Mouse (Mus musculus) MEL (cell line): Measurements from ENCODE around the gene Cspg4. TPM values are rescaled to one million over a fixed set of nuclear protein-coding genes. Genes with fewer than 3 reads are reported as not detected.

ENCODE experiments used
- DNase-seq: peaks from one replicate; pipeline ENCODE4 v3.0.0; 2011; ENCODE audit warnings: low read depth, low spot score
- H3K27ac ChIP-seq: 2 replicates; pipeline ENCODE4 v1.5.1; 2012; ENCODE audit warnings: low read depth, mild to moderate bottlenecking, control low read depth, low read length, moderate library complexity; ENCODE audit not compliant: control insufficient read depth
- H3K27me3 ChIP-seq, 2 experiments: fragments of 150-350 bp in 1 of 2; sonication (generic) in 1 of 2; 2 replicates each; pipeline ENCODE4 v1.6.1; 2012; ENCODE audit warnings: low read length in 2 of 2, mild to moderate bottlenecking in 2 of 2, improper control_type of control experiment in 1 of 2, moderate library complexity in 1 of 2; ENCODE audit not compliant: insufficient read depth in 2 of 2, control insufficient read depth in 1 of 2
- H3K36me3 ChIP-seq, 2 experiments: 2 replicates each; pipeline ENCODE4 v1.6.1; 2012 to 2014; ENCODE audit warnings: low read length in 2 of 2, improper control_type of control experiment in 1 of 2, inconsistent platforms in 1 of 2, mild to moderate bottlenecking in 1 of 2; ENCODE audit not compliant: insufficient read depth in 2 of 2, control insufficient read depth in 1 of 2
- H3K4me1 ChIP-seq, 2 experiments: fragments of 150-350 bp in 1 of 2; sonication (generic) in 1 of 2; 2 replicates each; pipeline ENCODE4 v1.6.1; 2012; ENCODE audit warnings: low read length in 2 of 2, improper control_type of control experiment in 1 of 2, mild to moderate bottlenecking in 1 of 2; ENCODE audit not compliant: insufficient read depth in 2 of 2, control insufficient read depth in 1 of 2
- H3K4me3 ChIP-seq, 2 experiments: fragments of 150-350 bp in 1 of 2; sonication (generic) in 1 of 2; 2 replicates each; pipeline ENCODE4 v1.5.1; 2012; ENCODE audit warnings: low read depth in 2 of 2, low read length in 2 of 2, mild to moderate bottlenecking in 2 of 2, moderate library complexity in 2 of 2, control low read depth in 1 of 2, improper control_type of control experiment in 1 of 2; ENCODE audit not compliant: control insufficient read depth in 1 of 2, insufficient read depth in 1 of 2
- H3K79me2 ChIP-seq: 2 replicates; pipeline ENCODE4 v1.6.1; 2012; ENCODE audit warnings: mild to moderate bottlenecking, low read length, moderate library complexity; ENCODE audit not compliant: control insufficient read depth, poor library complexity, insufficient read depth
- H3K9ac ChIP-seq: 2 replicates; pipeline ENCODE4 v1.6.1; 2012; ENCODE audit warnings: low read depth, mild to moderate bottlenecking, control low read depth, low read length, moderate library complexity; ENCODE audit not compliant: control insufficient read depth, poor library complexity, severe bottlenecking
- H3K9me3 ChIP-seq: fragments of 150-350 bp; sonication (generic); replicated peaks from 2 replicates; pipeline ENCODE4 v1.6.1; 2012; ENCODE audit warnings: mild to moderate bottlenecking, low read length, improper control_type of control experiment, moderate library complexity; ENCODE audit not compliant: insufficient read depth
- BHLHE40 ChIP-seq: IDR thresholded peaks from 2 replicates; pipeline ENCODE4 v1.6.1; 2012; ENCODE audit warnings: low read depth, mild to moderate bottlenecking, inconsistent platforms, low read length, improper control_type of control experiment, borderline replicate concordance
- CHD2 ChIP-seq: IDR thresholded peaks from 2 replicates; pipeline ENCODE4 v1.6.1; 2011; ENCODE audit warnings: low read length, improper control_type of control experiment
- CTCF ChIP-seq, 3 experiments: IDR thresholded peaks in 2 of 3; conservative IDR thresholded peaks in 1 of 3; 2 replicates each; pipeline ENCODE4 v1.5.1; 2011 to 2012; ENCODE audit warnings: low read length in 3 of 3, low read depth in 2 of 3, mild to moderate bottlenecking in 2 of 3, improper control_type of control experiment in 1 of 3, inconsistent platforms in 1 of 3, mixed read lengths in 1 of 3, moderate library complexity in 1 of 3; ENCODE audit not compliant: control insufficient read depth in 1 of 3, insufficient read depth in 1 of 3, poor library complexity in 1 of 3, severe bottlenecking in 1 of 3
- E2F4 ChIP-seq: IDR thresholded peaks from 2 replicates; pipeline ENCODE4 v1.6.1; 2011; ENCODE audit warnings: low read depth, low read length, improper control_type of control experiment, borderline replicate concordance
- HCFC1 ChIP-seq: IDR thresholded peaks from 2 replicates; pipeline ENCODE4 v1.6.1; 2012; ENCODE audit warnings: low read depth, mild to moderate bottlenecking, inconsistent platforms, low read length, improper control_type of control experiment, moderate library complexity
- JUND ChIP-seq: IDR thresholded peaks from 2 replicates; pipeline ENCODE4 v1.6.1; 2011; ENCODE audit warnings: low read depth, mild to moderate bottlenecking, improper control_type of control experiment, low read length
- KAT2A ChIP-seq: conservative IDR thresholded peaks from 2 replicates; pipeline ENCODE4 v1.6.1; 2012; ENCODE audit warnings: low read depth, low read length, improper control_type of control experiment, inconsistent platforms
- MAZ ChIP-seq: IDR thresholded peaks from 2 replicates; pipeline ENCODE4 v1.6.1; 2012; ENCODE audit warnings: low read depth, mild to moderate bottlenecking, inconsistent platforms, low read length, improper control_type of control experiment
- MYC ChIP-seq: IDR thresholded peaks from 2 replicates; pipeline ENCODE4 v1.6.1; 2011; ENCODE audit warnings: low read depth, mild to moderate bottlenecking, low read length, improper control_type of control experiment, moderate library complexity
- NELFE ChIP-seq: IDR thresholded peaks from 2 replicates; pipeline ENCODE4 v1.6.1; 2011; ENCODE audit warnings: low read depth, low read length, improper control_type of control experiment
- POLR2A ChIP-seq, 2 experiments: IDR thresholded peaks; 2 replicates each; pipeline ENCODE4 v1.6.1; 2011 to 2012; ENCODE audit warnings: low read length in 2 of 2, mild to moderate bottlenecking in 2 of 2, control low read depth in 1 of 2, improper control_type of control experiment in 1 of 2, low read depth in 1 of 2, moderate library complexity in 1 of 2; ENCODE audit not compliant: control insufficient read depth in 1 of 2, insufficient read depth in 1 of 2, poor library complexity in 1 of 2
- POLR2AphosphoS5 ChIP-seq: IDR thresholded peaks from 2 replicates; pipeline ENCODE4 v1.6.1; 2012; ENCODE audit warnings: low read depth, borderline replicate concordance, mild to moderate bottlenecking, inconsistent platforms, low read length, moderate library complexity, mixed read lengths
- RAD21 ChIP-seq: IDR thresholded peaks from 2 replicates; pipeline ENCODE4 v1.6.1; 2011; ENCODE audit warnings: mild to moderate bottlenecking, low read depth, low read length, improper control_type of control experiment
- RCOR1 ChIP-seq: IDR thresholded peaks from 2 replicates; pipeline ENCODE4 v1.6.1; 2012; ENCODE audit warnings: low read depth, mild to moderate bottlenecking, inconsistent platforms, low read length, improper control_type of control experiment
- SIN3A ChIP-seq: IDR thresholded peaks from 2 replicates; pipeline ENCODE4 v1.6.1; 2012; ENCODE audit warnings: low read length, improper control_type of control experiment, inconsistent platforms
- TAL1 ChIP-seq: IDR thresholded peaks from 2 replicates; pipeline ENCODE4 v1.6.1; 2012; ENCODE audit warnings: mild to moderate bottlenecking, inconsistent platforms, low read length, moderate library complexity, mixed read lengths
- TBP ChIP-seq: IDR thresholded peaks from 2 replicates; pipeline ENCODE4 v1.8.0; 2011; ENCODE audit warnings: low read depth, low read length, improper control_type of control experiment
- UBTF ChIP-seq: IDR thresholded peaks from 2 replicates; pipeline ENCODE4 v1.6.1; 2012; ENCODE audit warnings: low read depth, mild to moderate bottlenecking, inconsistent platforms, low read length, improper control_type of control experiment, moderate library complexity, borderline replicate concordance; ENCODE audit not compliant: insufficient read depth
- USF2 ChIP-seq, 2 experiments: IDR thresholded peaks; 2 replicates each; pipeline ENCODE4 v1.6.1; 2011 to 2012; ENCODE audit warnings: improper control_type of control experiment in 2 of 2, low read length in 2 of 2, borderline replicate concordance in 1 of 2, inconsistent platforms in 1 of 2, low read depth in 1 of 2, mild to moderate bottlenecking in 1 of 2; ENCODE audit not compliant: insufficient read depth in 1 of 2
- ZC3H11A ChIP-seq: IDR thresholded peaks from 2 replicates; pipeline ENCODE4 v1.6.1; 2012; ENCODE audit warnings: low read depth, mild to moderate bottlenecking, inconsistent platforms, low read length, improper control_type of control experiment
- ZKSCAN1 ChIP-seq: IDR thresholded peaks from 2 replicates; pipeline ENCODE4 v1.6.1; 2012; ENCODE audit warnings: low read depth, mild to moderate bottlenecking, inconsistent platforms, low read length, improper control_type of control experiment, moderate library complexity
- ZMIZ1 ChIP-seq: IDR thresholded peaks from 2 replicates; pipeline ENCODE4 v1.6.1; 2012; ENCODE audit warnings: low read depth, mild to moderate bottlenecking, inconsistent platforms, low read length, improper control_type of control experiment, moderate library complexity
- polyA plus RNA-seq, 2 experiments: library from polyadenylated mRNA; stranded (reverse) in 1 of 2; unstranded in 1 of 2; fragments of >175 nt in 1 of 2; fragments of >200 nt in 1 of 2; gene quantifications; 2 replicates each; pipeline versions ENCODE4 v1.2.1 to v1.2.4; 2012; ENCODE audit warnings: low replicate concordance in 2 of 2, low read depth in 1 of 2; ENCODE audit not compliant: insufficient read length in 2 of 2, insufficient read depth in 1 of 2, missing spikeins in 1 of 2
- total RNA-seq: library from RNA; depleted of rRNA; stranded (reverse); fragments of 300-350 nt; gene quantifications from 2 replicates; pipeline ENCODE4 v1.2.3, GENCODE M21; 2012

Cspg4 gene
- total and polyA plus RNA-seq, 3 experiments = 0.15 to 0.23 TPM; not detected in 1

DNA sequence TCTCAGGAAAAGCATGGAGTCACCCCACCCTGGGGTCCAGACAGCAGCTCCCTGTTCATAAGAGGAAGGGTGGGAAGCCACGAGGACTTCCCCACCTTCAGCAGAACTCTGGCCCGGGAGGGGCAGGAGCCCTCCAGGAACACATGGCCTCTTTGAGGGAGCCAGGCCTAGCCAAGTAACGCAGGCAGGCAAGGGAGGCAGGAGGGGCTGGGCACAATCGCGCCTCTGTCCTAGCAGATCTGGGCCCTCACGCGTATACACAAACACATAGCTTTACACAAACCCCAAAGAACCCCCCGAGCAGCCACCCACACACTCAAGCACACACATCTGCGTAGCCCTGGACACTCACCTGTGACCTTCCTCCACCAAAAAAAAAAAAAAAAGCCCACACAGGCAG lies 16.0 kb downstream of the Cspg4 start:
- Histone ChIP-seq H3K9ac (no peak overlapping the region), H3K4me1 (no peaks in the 10 kb centered on the region), H3K4me3 (no peak overlapping the region), H3K27me3 (no peaks in the 10 kb centered on the region; a peak in 1 of 4 replicates), H3K36me3 (no peaks in the 10 kb centered on the region), H3K9me3 (no peaks in the 10 kb centered on the region), H3K27ac (no peak overlapping the region), H3K79me2 (no peaks in the 10 kb centered on the region)
- DNase-seq = no peak
- TF ChIP-seq UBTF = no peak
- TF ChIP-seq BHLHE40 = no peak
- no peak for TF ChIP-seq RCOR1
- no peak for TF ChIP-seq MYC
- no peak for TF ChIP-seq ZKSCAN1
- TF ChIP-seq RAD21 = no peak
- no peak for TF ChIP-seq ZMIZ1
- TF ChIP-seq TBP = no peak
- TF ChIP-seq CTCF (IDR thresholded peaks at IDR 0.05 in 2 of 3, conservative IDR thresholded peaks at IDR 0.05 in 1 of 3; ENCODE audit: control insufficient read depth in 1 of 3, insufficient read depth in 1 of 3, low read depth in 2 of 3, low read length in 3 of 3, poor library complexity in 1 of 3, severe bottlenecking in 1 of 3) = no peak
- no peak for TF ChIP-seq POLR2A (IDR thresholded peaks at IDR 0.05; ENCODE audit: control insufficient read depth in 1 of 2, insufficient read depth in 1 of 2, low read depth in 1 of 2, low read length in 2 of 2, poor library complexity in 1 of 2)
- no peak for TF ChIP-seq MAZ
- TF ChIP-seq E2F4 = no peak
- TF ChIP-seq TAL1 = no peak
- no peak for TF ChIP-seq HCFC1
- no peak for TF ChIP-seq SIN3A
- no peak for TF ChIP-seq ZC3H11A

DNA sequence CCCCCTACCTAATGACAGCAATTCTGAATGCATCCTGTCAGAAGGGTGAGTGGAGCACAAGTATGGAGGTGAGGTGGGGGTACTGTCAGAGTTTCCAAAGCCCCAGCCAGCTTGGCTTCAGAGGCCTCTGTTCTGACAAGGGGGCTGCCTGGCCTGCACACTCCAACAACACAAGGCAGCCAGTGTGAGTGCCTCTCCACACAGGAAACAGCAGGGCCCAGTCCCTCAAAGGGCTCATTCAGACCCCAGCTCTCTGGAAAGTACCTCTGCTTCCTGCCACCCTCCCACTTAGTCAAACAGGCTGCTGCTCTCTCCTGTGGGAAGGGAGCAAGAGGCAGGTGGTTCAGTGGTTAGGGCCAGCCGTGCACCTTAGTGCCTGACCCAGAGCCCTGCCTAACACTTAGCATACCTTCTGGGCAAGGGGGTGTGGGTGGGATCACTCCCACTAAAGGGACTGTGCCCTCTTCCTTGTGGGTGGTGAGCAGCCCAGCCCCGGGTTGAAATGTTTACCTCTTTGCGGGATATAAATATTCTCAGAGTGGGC lies 16.8 kb downstream of the Cspg4 start:
- H3K79me2 ChIP-seq = no peaks in the 10 kb centered on the region
- no peaks in the 10 kb centered on the region for H3K9me3 ChIP-seq
- no peaks in the 10 kb centered on the region for H3K4me1 ChIP-seq
- H3K4me3 ChIP-seq = no peak overlapping the region
- H3K27ac ChIP-seq = no peak overlapping the region
- H3K27me3 ChIP-seq = no peaks in the 10 kb centered on the region; a peak in 1 of 4 replicates
- DNase-seq = no peak
- H3K36me3 ChIP-seq = no peaks in the 10 kb centered on the region
- TF ChIP-seq MAZ (no peak), NELFE (no peak), USF2 (IDR thresholded peaks at IDR 0.05; ENCODE audit: borderline replicate concordance in 1 of 2, insufficient read depth in 1 of 2, low read depth in 1 of 2, low read length in 2 of 2) (no peak), CHD2 (no peak), JUND (no peak), KAT2A (no peak), POLR2AphosphoS5 (no peak)
- H3K9ac ChIP-seq = no peak overlapping the region
